Mouse (Mus musculus) liver, postnatal 0 days (tissue): ENCODE data around the gene Fryl.

Experiments used
- CTCF ChIP-seq: sonication (generic); IDR thresholded peaks from 2 replicates; pipeline ENCODE4 v1.5.1; 2016; ENCODE audit warnings: antibody characterized with exemption, low read depth
- EP300 ChIP-seq: IDR thresholded peaks from 2 replicates; pipeline ENCODE4 v1.6.1; 2016; ENCODE audit warnings: antibody characterized with exemption, low read depth, mild to moderate bottlenecking

GRCm38 (mm10) chr5:73227518-73228101 is 28.8 kb downstream of the Fryl start:
- TF ChIP-seq EP300 (no peak), CTCF (no peak)
